In the genomic region with DNA sequence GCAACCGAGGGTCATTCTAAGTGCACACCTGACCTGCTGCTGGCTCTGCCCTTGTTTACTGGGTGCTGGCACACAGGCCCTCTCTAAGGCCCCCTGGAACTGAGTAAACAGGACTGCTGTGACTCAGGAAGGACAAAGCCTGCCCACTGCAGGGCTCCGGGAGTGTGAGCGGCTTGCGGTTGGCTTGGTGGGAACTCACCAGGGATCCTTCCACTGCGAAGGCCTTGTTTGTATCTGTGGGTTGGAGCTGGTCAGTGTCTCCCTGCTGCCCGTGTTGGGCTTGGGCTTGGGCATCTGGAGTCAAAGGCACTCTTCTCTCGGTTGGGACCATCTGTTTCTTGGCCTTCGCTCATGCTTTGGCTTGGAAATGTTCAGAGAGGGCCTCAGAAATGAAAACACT, we compare ENCODE assay signal across 7 mouse cellular contexts. TPM values are rescaled to one million over a fixed set of nuclear protein-coding genes. Genes with fewer than 3 reads are reported as not detected.
DNase-seq lines count a peak whose midpoint lies in the region; ATAC-seq and TF ChIP-seq lines count a peak whose summit lies in the region.

No protein-coding gene starts in this region.

- no peaks in the 10 kb centered on the region for H3K9me3 ChIP-seq in hindbrain, embryonic 10.5 days
- H3K9me3 ChIP-seq in hindbrain, embryonic 16.5 days (ENCODE audit: control insufficient read depth, low read length) = no peaks in the 10 kb centered on the region
- no peaks in the 10 kb centered on the region for H3K9me3 ChIP-seq in ES-Bruce4 (replicated peaks; ENCODE audit: control insufficient read depth, insufficient read depth, low read length, poor library complexity, severe bottlenecking)
- no peaks in the 10 kb centered on the region for H3K9me3 ChIP-seq in intestine, embryonic 16.5 days (ENCODE audit: control insufficient read depth, low read length)

- H3K27ac ChIP-seq in hindbrain, embryonic 10.5 days = peak overlapping the region; percentile 83
- no peak overlapping the region for H3K27ac ChIP-seq in hindbrain, embryonic 16.5 days (ENCODE audit: low read depth, low read length)
- peak overlapping the region; percentile 60 for H3K27ac ChIP-seq in ES-Bruce4 (ENCODE audit: insufficient read depth, low read length)
- no peak overlapping the region for H3K27ac ChIP-seq in intestine, embryonic 16.5 days (ENCODE audit: low read length)

- no peak overlapping the region for H3K9ac ChIP-seq in hindbrain, embryonic 16.5 days (ENCODE audit: low read depth, low read length)
- no peak overlapping the region for H3K9ac ChIP-seq in ES-Bruce4 (ENCODE audit: low read depth, poor library complexity, severe bottlenecking)
- no peak overlapping the region for H3K9ac ChIP-seq in intestine, embryonic 16.5 days (ENCODE audit: low read depth, low read length)

- H3K4me3 ChIP-seq in hindbrain, embryonic 10.5 days = no peak overlapping the region
- no peak overlapping the region for H3K4me3 ChIP-seq in hindbrain, embryonic 16.5 days (ENCODE audit: low read length)
- H3K4me3 ChIP-seq in ES-Bruce4 (ENCODE audit: low read depth, low read length) = no peak overlapping the region
- no peak overlapping the region for H3K4me3 ChIP-seq in intestine, embryonic 16.5 days (ENCODE audit: low read length)

- H3K36me3 ChIP-seq in hindbrain, embryonic 10.5 days = peaks cover 72% of the 10 kb centered on the region
- H3K36me3 ChIP-seq in hindbrain, embryonic 16.5 days (ENCODE audit: control insufficient read depth, insufficient read depth, low read length) = 0 out of 2 replicates have a peak, but pooled peaks cover 3% of the 10 kb centered on the region
- H3K36me3 ChIP-seq in ES-Bruce4 (ENCODE audit: control insufficient read depth, insufficient read depth, low read length, poor library complexity, severe bottlenecking) = 0 out of 2 replicates have a peak, but pooled peaks cover 3% of the 10 kb centered on the region
- H3K36me3 ChIP-seq in intestine, embryonic 16.5 days (ENCODE audit: control insufficient read depth, insufficient read depth, low read length) = peaks cover 12% of the 10 kb centered on the region

- ATAC-seq in hindbrain, embryonic 16.5 days = no peak
- ATAC-seq in intestine, embryonic 16.5 days = 0 out of 2 replicates have a peak, but pooled peaks have one; percentile 34

- TF ChIP-seq POLR2A in ES-Bruce4 (IDR thresholded peaks at IDR 0.05; ENCODE audit: insufficient read depth, low read length) = no peak

- peaks cover 19% of the 10 kb centered on the region for H3K4me1 ChIP-seq in hindbrain, embryonic 10.5 days (replicated peaks)
- H3K4me1 ChIP-seq in hindbrain, embryonic 16.5 days (ENCODE audit: control insufficient read depth, insufficient read depth, low read depth, low read length) = no peaks in the 10 kb centered on the region
- H3K4me1 ChIP-seq in ES-Bruce4 (ENCODE audit: control insufficient read depth, insufficient read depth, low read length) = no peaks in the 10 kb centered on the region
- peaks cover 3% of the 10 kb centered on the region; the same call in 1 of the 2 replicates for H3K4me1 ChIP-seq in intestine, embryonic 16.5 days (ENCODE audit: control insufficient read depth, insufficient read depth, low read length)

- peak; percentile 18 for DNase-seq in hindbrain, embryonic 10.5 days (ENCODE audit: low spot score)
- peak; percentile 76 for DNase-seq in brain, adult 2 months (ENCODE audit: low read depth, low spot score)
- DNase-seq in layer of hippocampus, adult 18-20 months (ENCODE audit: low spot score in 2 of 2) = no peak
- no peak for DNase-seq in thymus, postnatal 36 days

- no peak for TF ChIP-seq EP300 in ES-Bruce4 (IDR thresholded peaks at IDR 0.05; ENCODE audit: insufficient read depth, low read depth, low read length)

- 41% methylated on average over 8 of the region's 8 CpGs for WGBS in hindbrain, embryonic 10.5 days
- WGBS in hindbrain, embryonic 16.5 days = 46% methylated on average over 8 of the region's 8 CpGs
- 45% methylated on average over 8 of the region's 8 CpGs for WGBS in intestine, embryonic 16.5 days

- H3K27me3 ChIP-seq in hindbrain, embryonic 10.5 days (ENCODE audit: insufficient read depth, poor library complexity, severe bottlenecking) = no peaks in the 10 kb centered on the region
- H3K27me3 ChIP-seq in hindbrain, embryonic 16.5 days (replicated peaks; ENCODE audit: control insufficient read depth, insufficient read depth, low read length) = no peaks in the 10 kb centered on the region
- no peaks in the 10 kb centered on the region for H3K27me3 ChIP-seq in ES-Bruce4 (ENCODE audit: control insufficient read depth, insufficient read depth, low read length, poor library complexity, severe bottlenecking)
- H3K27me3 ChIP-seq in intestine, embryonic 16.5 days (replicated peaks; ENCODE audit: control insufficient read depth, insufficient read depth, low read length) = no peaks in the 10 kb centered on the region

- no peak for TF ChIP-seq CTCF in ES-Bruce4 (IDR thresholded peaks at IDR 0.05; ENCODE audit: low read depth, low read length)

- H3K4me2 ChIP-seq in hindbrain, embryonic 16.5 days (ENCODE audit: low read length) = no peak overlapping the region
- H3K4me2 ChIP-seq in intestine, embryonic 16.5 days (ENCODE audit: low read depth, low read length) = no peak overlapping the region

RNA-seq across cellular contexts. Expression of gene Otulin, which starts 34.9 kb away (rescaled TPM):
- 28.1 TPM in 2 replicates for polyA plus RNA-seq in hindbrain, embryonic 10.5 days (2016; fragmentation: Nextera tagmentation; extraction: Ambion mirVana)
- 12.3 and 24.2 TPM in 2 replicates for polyA plus RNA-seq in hindbrain, embryonic 16.5 days (2015; fragmentation: Nextera tagmentation; extraction: Ambion mirVana)
- 17.1 and 17.3 TPM in 2 replicates for polyA plus RNA-seq in ES-Bruce4 (2011; ENCODE audit: insufficient read depth, insufficient read length, low read depth, missing spikeins)
- 4.7 and 17.1 TPM in 2 replicates for polyA plus RNA-seq in intestine, embryonic 16.5 days (2015; fragmentation: Nextera tagmentation; extraction: Ambion mirVana)
- total RNA-seq in layer of hippocampus, adult 18-20 months (2021) = 10 to 100 TPM; 20.7 to 21.4 TPM

Comparison
In these comparisons a context has a peak if more than half of its experiments do, and no peak if none do; other contexts are left out.
1. H3K27ac ChIP-seq: peak in hindbrain, embryonic 10.5 days (single experiment) and ES-Bruce4 (single experiment); none in hindbrain, embryonic 16.5 days (single experiment) and intestine, embryonic 16.5 days (single experiment).
2. DNase-seq: peak in hindbrain, embryonic 10.5 days (single experiment) and brain, adult 2 months (single experiment); none in layer of hippocampus, adult 18-20 months (0 of 2) and thymus, postnatal 36 days (0 of 2).